ENCODE assay signal across 8 mouse cellular contexts in the genomic region with DNA sequence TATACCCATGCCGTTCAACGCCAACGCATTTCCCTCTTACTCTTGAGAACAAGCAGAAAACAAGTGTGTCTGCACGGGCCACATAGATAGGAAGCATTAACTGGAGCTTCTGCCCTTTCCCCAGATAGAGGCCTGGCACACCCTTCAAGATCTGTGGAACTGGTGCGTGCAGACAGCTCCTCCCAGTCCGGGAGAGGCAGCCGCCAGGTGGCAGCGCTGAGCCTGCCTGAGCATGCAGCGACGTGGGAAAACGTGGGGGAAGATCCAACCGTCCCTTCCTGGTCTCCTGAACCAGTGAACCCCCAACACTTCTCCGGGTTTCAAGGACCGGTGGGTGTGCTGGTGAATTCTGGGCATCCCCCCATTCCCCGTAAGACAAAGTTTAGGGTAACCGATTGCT. TPM values are rescaled to one million over a fixed set of nuclear protein-coding genes. Genes with fewer than 3 reads are reported as not detected.
DNase-seq lines count a peak whose midpoint lies in the region; ATAC-seq and TF ChIP-seq lines count a peak whose summit lies in the region.

No protein-coding gene starts in this region.

- peaks cover 30% of the 10 kb centered on the region for H3K4me1 ChIP-seq in E14TG2a.4 (replicated peaks; ENCODE audit: low read depth, low read length)
- peaks cover 25% of the 10 kb centered on the region for H3K4me1 ChIP-seq in forebrain, embryonic 12.5 days
- H3K4me1 ChIP-seq in heart, postnatal 0 days (ENCODE audit: control insufficient read depth, insufficient read depth) = no peaks in the 10 kb centered on the region
- H3K4me1 ChIP-seq in lung, embryonic 14.5 days (ENCODE audit: insufficient read depth) = no peaks in the 10 kb centered on the region

- no peaks in the 10 kb centered on the region for H3K36me3 ChIP-seq in E14TG2a.4 (ENCODE audit: insufficient read depth, low read length)
- no peaks in the 10 kb centered on the region for H3K36me3 ChIP-seq in forebrain, embryonic 12.5 days (replicated peaks)
- H3K36me3 ChIP-seq in heart, postnatal 0 days (replicated peaks; ENCODE audit: control insufficient read depth, insufficient read depth, low read length) = no peaks in the 10 kb centered on the region
- no peaks in the 10 kb centered on the region for H3K36me3 ChIP-seq in lung, embryonic 14.5 days (ENCODE audit: insufficient read depth)

- WGBS in forebrain, embryonic 12.5 days = 5% methylated on average over 16 of the region's 16 CpGs
- under 1% methylated on average over 16 of the region's 16 CpGs for WGBS in heart, postnatal 0 days
- 2% methylated on average over 16 of the region's 16 CpGs for WGBS in lung, embryonic 14.5 days

- peak; percentile 85 for DNase-seq in c-Kit-positive CD71-positive TER-119-negative erythroid progenitor cells, embryonic 14.5 days (ENCODE audit: low read depth)
- DNase-seq in heart, postnatal 0 days (ENCODE audit: low spot score) = peak; percentile 95
- peak; percentile 92 to 97 for DNase-seq in layer of hippocampus, adult 18-20 months (ENCODE audit: low spot score in 2 of 2)
- peak; percentile 98 for DNase-seq in lung, embryonic 14.5 days
- DNase-seq in thymus, adult 18-20 months = peak; percentile 89 to 90

- peaks cover 39% of the 10 kb centered on the region for H3K27me3 ChIP-seq in E14TG2a.4 (ENCODE audit: insufficient read depth, low read length)
- H3K27me3 ChIP-seq in forebrain, embryonic 12.5 days = no peaks in the 10 kb centered on the region
- no peaks in the 10 kb centered on the region for H3K27me3 ChIP-seq in heart, postnatal 0 days (ENCODE audit: control insufficient read depth, insufficient read depth, low read length)
- no peaks in the 10 kb centered on the region for H3K27me3 ChIP-seq in lung, embryonic 14.5 days (ENCODE audit: insufficient read depth, low read length)

- peak overlapping the region; percentile 83 for H3K4me3 ChIP-seq in E14TG2a.4 (replicated peaks; ENCODE audit: low read length)
- H3K4me3 ChIP-seq in forebrain, embryonic 12.5 days (replicated peaks) = peak overlapping the region; percentile 52
- peak overlapping the region; percentile 65 for H3K4me3 ChIP-seq in heart, postnatal 0 days (ENCODE audit: low read depth, low read length)
- peak overlapping the region; percentile 58 for H3K4me3 ChIP-seq in lung, embryonic 14.5 days (ENCODE audit: low read depth, low read length)

- peak overlapping the region; percentile 76 for H3K9ac ChIP-seq in forebrain, embryonic 12.5 days
- peak overlapping the region; percentile 68 for H3K9ac ChIP-seq in heart, postnatal 0 days (replicated peaks; ENCODE audit: low read depth, low read length)
- peak overlapping the region; percentile 70 for H3K9ac ChIP-seq in lung, embryonic 14.5 days

- H3K9me3 ChIP-seq in E14TG2a.4 (ENCODE audit: low read length) = 0 out of 2 replicates have a peak, but pooled peaks cover 4% of the 10 kb centered on the region
- no peaks in the 10 kb centered on the region for H3K9me3 ChIP-seq in forebrain, embryonic 12.5 days
- no peaks in the 10 kb centered on the region for H3K9me3 ChIP-seq in heart, postnatal 0 days (replicated peaks; ENCODE audit: control insufficient read depth, low read length)
- no peaks in the 10 kb centered on the region for H3K9me3 ChIP-seq in lung, embryonic 14.5 days (ENCODE audit: low read depth, low read length)

- H3K4me2 ChIP-seq in forebrain, embryonic 12.5 days = peak overlapping the region; percentile 93
- H3K4me2 ChIP-seq in heart, postnatal 0 days (ENCODE audit: low read depth, low read length) = peak overlapping the region; percentile 93
- peak overlapping the region; percentile 73 for H3K4me2 ChIP-seq in lung, embryonic 14.5 days

- H3K27ac ChIP-seq in forebrain, embryonic 12.5 days = peak overlapping the region; percentile 95
- peak overlapping the region; percentile 97 for H3K27ac ChIP-seq in heart, postnatal 0 days (ENCODE audit: low read depth)
- peak overlapping the region; percentile 95 for H3K27ac ChIP-seq in lung, embryonic 14.5 days (ENCODE audit: low read depth)

- TF ChIP-seq CTCF in E14TG2a.4 (conservative IDR thresholded peaks at IDR 0.05; ENCODE audit: low read length) = peak; percentile 85
- TF ChIP-seq CTCF in heart, postnatal 0 days (IDR thresholded peaks at IDR 0.05; ENCODE audit: low read depth) = peak; percentile 99
- peak; percentile 99 for TF ChIP-seq CTCF in lung, embryonic 14.5 days (IDR thresholded peaks at IDR 0.05; ENCODE audit: low read depth)

- ATAC-seq in forebrain, embryonic 12.5 days (ENCODE audit: low FRiP score) = peak; percentile 57
- peak; percentile 37 for ATAC-seq in heart, postnatal 0 days (ENCODE audit: insufficient read depth, low read depth)
- ATAC-seq in lung, embryonic 14.5 days (ENCODE audit: insufficient read depth) = peak; percentile 33
- peak; percentile 29; the same call in 1 of the 2 replicates for ATAC-seq in neutrophil, adult 5-6 weeks (ENCODE audit: extremely low read depth, insufficient number of reproducible peaks, low FRiP score, poor library complexity, severe bottlenecking)

- TF ChIP-seq EP300 in heart, postnatal 0 days (IDR thresholded peaks at IDR 0.05; ENCODE audit: low read depth) = 0 out of 2 replicates have a peak, but pooled peaks have one; percentile 57

RNA-seq across cellular contexts. Expression of a gene that starts 4.3 kb away (rescaled TPM):
- 258 and 264 TPM in 2 replicates for polyA plus RNA-seq in forebrain, embryonic 12.5 days (2016; fragmentation: Nextera tagmentation; extraction: Ambion mirVana)
- 87.0 and 98.3 TPM in 2 replicates for total RNA-seq in heart, postnatal 0 days (2014; rRNA removed; ENCODE audit: low replicate concordance)
- 44.5 and 55.5 TPM in 2 replicates for polyA plus RNA-seq in heart, postnatal 0 days (2015; fragmentation: Nextera tagmentation; extraction: Ambion mirVana)
- 10 to 100 TPM; 15.7 to 17.0 TPM for total RNA-seq in layer of hippocampus, adult 18-20 months (2021)
- polyA plus RNA-seq in lung, embryonic 14.5 days (2014; fragmentation: Nextera tagmentation; extraction: Ambion mirVana) = 93.2 and 97.5 TPM in 2 replicates
- 5.7 and 6.4 TPM in 2 replicates for total RNA-seq in neutrophil, adult 5-6 weeks (2017)

Comparison
In these comparisons a context has a peak if more than half of its experiments do, and no peak if none do; other contexts are left out.
1. Peak in every context shown above with its lines: DNase-seq, ATAC-seq, H3K4me3 ChIP-seq and H3K27ac ChIP-seq.